Mouse (Mus musculus) heart, embryonic 16.5 days (tissue): ENCODE data around the gene Gm21679. TPM values are rescaled to one million over a fixed set of nuclear protein-coding genes. Genes with fewer than 3 reads are reported as not detected.
"Not testable (repeated sequence)": the region's sequence is repeated elsewhere in the genome, so short reads cannot be mapped to it uniquely, and the experiment has no call there.

Experiments
- ATAC-seq: fragments of 200-750 bp; cut with Nextera tagmentation; replicated peaks from 2 replicates; pipeline ENCODE4 v1.8.0; 2017; ENCODE audit warnings: moderate number of reproducible peaks; ENCODE audit not compliant: insufficient read depth, low FRiP score; ENCODE audit errors: extremely low read depth
- H3K27ac ChIP-seq: fragments of 300-500 bp; sonication (generic); 2 replicates; pipeline ENCODE4 v1.5.1; 2014; ENCODE audit warnings: mild to moderate bottlenecking, low read length, control low read depth, moderate library complexity
- H3K27me3 ChIP-seq: fragments of 300-500 bp; sonication (generic); 2 replicates; pipeline ENCODE4 v1.6.1; 2014; ENCODE audit warnings: low read length, mixed read lengths; ENCODE audit not compliant: control insufficient read depth, insufficient read depth
- H3K36me3 ChIP-seq: fragments of 300-500 bp; sonication (generic); 2 replicates; pipeline ENCODE4 v1.6.1; 2014; ENCODE audit not compliant: control insufficient read depth, insufficient read depth
- H3K4me1 ChIP-seq: fragments of 300-500 bp; sonication (generic); 2 replicates; pipeline ENCODE4 v1.6.1; 2014; ENCODE audit warnings: low read length, mixed read lengths; ENCODE audit not compliant: control insufficient read depth, insufficient read depth
- H3K4me2 ChIP-seq: fragments of 300-500 bp; sonication (generic); 2 replicates; pipeline ENCODE4 v1.6.1; 2014; ENCODE audit warnings: low read depth, mild to moderate bottlenecking, control low read depth, low read length
- H3K4me3 ChIP-seq: fragments of 300-500 bp; sonication (generic); 2 replicates; pipeline ENCODE4 v1.5.1; 2014; ENCODE audit warnings: mild to moderate bottlenecking, control low read depth, low read length
- H3K9ac ChIP-seq: fragments of 300-500 bp; sonication (generic); 2 replicates; pipeline ENCODE4 v1.6.1; 2014; ENCODE audit warnings: low read length, control low read depth
- H3K9me3 ChIP-seq: fragments of 300-500 bp; sonication (generic); replicated peaks from 2 replicates; pipeline ENCODE4 v1.6.1; 2016; ENCODE audit warnings: low read length; ENCODE audit not compliant: control insufficient read depth
- WGBS: fragments of 180-500 bp; shearing (Covaris S2); extraction: QIAGEN DNeasy Blood & Tissue Kit; methylation state at CpG from one replicate; pipeline ENCODE4 v1.1.7; 2014; 5-methylcytosine and 5-hydroxymethylcytosine counted together
- polyA plus RNA-seq: library from polyadenylated mRNA; unstranded; fragments of >200 nt; fragmentation: Nextera tagmentation; extraction: Ambion mirVana; gene quantifications from 2 replicates; pipeline ENCODE4 v1.2.1, GENCODE M21; 2015

Gm21679 gene
- not detected in 2 replicates for polyA plus RNA-seq

DNA sequence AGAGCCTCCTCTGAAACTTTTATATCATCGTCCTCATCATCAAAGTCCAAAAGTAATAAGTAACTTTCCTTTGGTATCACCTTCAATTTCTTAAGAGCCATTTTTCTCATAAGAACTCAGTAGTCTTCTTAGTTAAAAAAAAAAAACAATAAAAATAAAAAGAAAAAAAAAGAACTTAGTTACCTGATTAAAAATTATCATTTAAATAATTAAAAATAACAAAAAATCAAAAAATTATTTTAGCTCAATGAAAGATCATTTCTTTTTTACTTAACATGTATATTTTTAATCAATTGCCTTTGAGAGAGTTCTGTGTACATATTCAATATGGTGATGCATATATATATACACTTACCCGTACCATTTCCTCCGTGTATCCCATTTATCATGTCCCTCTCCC lies at the start of gene Gm21679:
Gm21679 (minus strand) TSS at position 101 of the 400 bp plus-strand sequence.
- not testable (repeated sequence) for H3K4me3 ChIP-seq, H3K9me3 ChIP-seq, H3K4me2 ChIP-seq, H3K9ac ChIP-seq, ATAC-seq, H3K27me3 ChIP-seq, H3K27ac ChIP-seq, H3K36me3 ChIP-seq, H3K4me1 ChIP-seq
- WGBS: no CpG with 5 or more reads among the region's 3 CpGs
